Mouse (Mus musculus): Measurements from ENCODE around the gene Desi2.

DNA sequence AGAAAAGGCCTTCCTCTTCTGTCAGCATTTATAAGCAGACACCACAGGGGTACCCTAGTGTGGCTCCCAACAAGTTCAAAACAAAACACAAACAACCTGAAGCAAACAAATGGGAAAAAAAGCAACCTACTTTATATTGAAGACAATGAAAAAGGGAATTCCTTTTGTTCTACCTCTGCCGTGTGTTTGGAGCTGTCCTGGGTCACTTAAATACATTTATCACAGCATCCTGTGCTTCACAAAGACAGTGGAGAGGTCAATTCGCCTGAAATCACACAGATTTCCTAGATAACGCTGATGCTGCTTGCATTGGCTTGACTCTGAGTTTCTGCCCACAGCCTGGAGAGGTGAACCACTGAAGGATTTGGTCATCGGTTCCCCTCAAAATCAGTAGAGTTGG, 67.4 kb downstream of the Desi2 start:
- TF ChIP-seq CTCF (IDR thresholded peaks at IDR 0.05; ENCODE audit: low read depth, low read length) (no peak), POLR2A (IDR thresholded peaks at IDR 0.05; ENCODE audit: insufficient read depth, low read length) (no peak)

All from ES-Bruce4 (cell line).